Mouse (Mus musculus) granulocyte monocyte progenitor cell, adult 5-6 weeks (primary cell): ENCODE measurements at regions not wholly inside any gene's neighbourhood (a gene's known extent, or its start where the extent isn't known, plus 50 kb on each side); places are given as distances from the start of the nearest gene placed in this dataset.

Source experiments
- ATAC-seq: replicated peaks from 2 replicates; pipeline ENCODE4 v1.8.0; 2016; ENCODE audit warnings: mild to moderate bottlenecking, moderate TSS enrichment, inconsistent platforms; ENCODE audit not compliant: poor library complexity, severe bottlenecking

GRCm38 (mm10) chr12:54286911-54287819, 83.5 kb upstream of the Egln3 start:
- ATAC-seq, result no peak

- no peak; the same call in 1 of the 2 replicates for ATAC-seq
Observed at GRCm38 (mm10) chr12:54283646-54284045, 80.0 kb upstream of the Egln3 start.

GRCm38 (mm10) chr12:54283011-54283410, 79.4 kb upstream of the Egln3 start:
- no peak for ATAC-seq

- ATAC-seq, result no peak
Observed at GRCm38 (mm10) chr12:54282281-54282921, 78.7 kb upstream of the Egln3 start.

DNA sequence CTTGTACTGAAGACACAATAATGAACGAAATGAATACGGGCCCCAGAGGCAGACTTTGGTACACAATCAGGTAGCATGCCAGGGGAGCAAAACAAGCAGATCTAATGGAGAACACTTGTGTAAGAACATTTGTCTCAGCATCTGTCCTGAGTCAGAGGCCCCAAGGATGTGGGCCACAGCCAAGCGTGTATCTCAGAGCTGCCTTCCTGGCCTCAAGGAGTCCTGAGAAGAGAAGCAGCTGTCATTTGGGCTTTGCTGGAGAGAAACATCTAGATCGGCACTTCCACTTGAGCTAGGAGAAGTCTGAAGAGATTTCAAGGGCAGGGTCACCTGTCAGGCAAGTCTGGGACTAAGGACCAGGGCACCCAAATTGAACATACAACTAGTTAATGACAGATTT, 76.8 kb upstream of the Egln3 start:
- no peak for ATAC-seq

DNA sequence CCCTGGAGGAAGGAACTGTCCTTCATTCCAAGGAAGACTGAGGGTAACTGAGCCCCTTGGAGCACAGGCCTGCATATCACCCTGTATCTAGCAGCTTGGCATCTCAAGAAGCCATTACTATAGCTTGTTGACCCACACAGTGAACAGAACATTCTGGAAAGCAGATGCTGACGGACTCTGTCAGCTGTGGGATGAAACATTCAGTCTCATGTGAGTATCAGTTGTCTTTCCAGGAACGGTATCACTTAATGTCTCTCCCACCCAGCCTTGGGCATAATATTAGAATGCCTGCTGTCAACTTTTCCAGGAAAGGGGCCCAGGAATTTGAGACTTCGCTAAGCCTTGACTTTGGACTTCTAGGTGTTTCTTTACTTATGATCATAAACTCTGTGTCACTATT, 76.3 kb upstream of the Egln3 start:
- no peak for ATAC-seq

DNA sequence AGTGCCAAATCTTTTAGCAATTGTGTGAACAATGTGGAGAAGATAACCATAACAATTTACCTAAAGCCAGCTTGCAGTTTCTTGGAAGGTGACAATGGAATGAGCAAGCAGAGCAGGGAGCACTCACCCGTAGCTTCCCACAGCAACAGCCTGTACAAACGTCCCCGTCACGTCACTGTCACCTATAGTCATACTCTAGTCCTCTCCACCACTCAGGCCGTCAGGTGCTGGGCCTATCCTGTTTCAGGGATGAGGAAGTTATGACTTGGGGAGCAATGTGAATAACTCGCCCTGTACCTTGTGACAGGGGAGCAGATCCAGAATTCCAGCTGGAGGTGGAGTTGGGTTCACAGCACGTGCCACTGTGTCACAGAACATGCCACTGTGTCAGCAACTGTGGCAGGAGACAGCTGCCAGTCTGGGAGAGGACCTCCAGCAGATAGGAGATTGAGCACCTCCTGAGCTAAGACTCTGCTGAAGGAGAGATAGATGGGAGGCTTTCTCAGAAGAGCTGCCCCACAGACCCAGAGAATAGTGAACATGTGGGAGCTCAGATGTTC, 73.4 kb upstream of the Egln3 start:
- ATAC-seq, result no peak

DNA sequence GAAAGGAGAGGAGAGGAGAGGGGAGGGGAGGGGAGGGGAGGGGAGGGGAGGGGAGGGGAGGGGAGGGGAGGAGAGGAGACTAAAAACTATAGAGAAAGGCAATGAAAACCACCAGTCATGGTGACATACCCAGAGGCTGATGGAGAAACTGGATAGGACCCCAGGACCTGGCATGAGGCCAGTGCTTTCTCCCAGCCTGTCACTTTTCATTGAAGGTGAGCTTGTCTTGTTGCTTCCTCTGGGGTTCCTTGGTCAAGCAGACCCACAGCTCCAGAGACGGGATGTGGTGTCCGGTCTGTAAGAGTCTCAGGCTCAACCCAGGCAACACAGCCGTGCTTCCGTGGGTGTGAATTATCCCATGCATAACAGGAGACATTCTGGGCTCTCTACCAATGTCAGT, 69.8 kb upstream of the Egln3 start:
- ATAC-seq, result no peak

DNA sequence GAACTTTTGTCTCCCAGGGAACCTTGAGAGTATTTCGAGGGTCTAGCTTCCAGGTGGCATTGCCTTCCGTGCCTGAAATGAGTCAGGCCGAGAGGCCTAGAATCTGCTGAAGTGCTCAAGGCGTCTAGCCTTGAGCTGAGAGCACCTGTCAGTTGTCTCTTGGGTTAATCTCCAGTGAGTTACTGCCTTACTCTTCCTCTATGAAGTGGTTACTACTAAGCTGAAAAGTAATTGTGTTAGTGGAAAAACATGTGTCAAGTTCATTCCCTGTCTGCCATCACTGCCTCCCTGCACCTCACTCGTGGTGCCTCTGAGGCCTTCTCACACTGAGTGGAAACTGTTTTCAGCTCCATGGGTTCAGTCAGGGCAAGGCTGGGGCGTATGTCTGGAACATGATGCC, 69.0 kb upstream of the Egln3 start:
- ATAC-seq, result no peak

DNA sequence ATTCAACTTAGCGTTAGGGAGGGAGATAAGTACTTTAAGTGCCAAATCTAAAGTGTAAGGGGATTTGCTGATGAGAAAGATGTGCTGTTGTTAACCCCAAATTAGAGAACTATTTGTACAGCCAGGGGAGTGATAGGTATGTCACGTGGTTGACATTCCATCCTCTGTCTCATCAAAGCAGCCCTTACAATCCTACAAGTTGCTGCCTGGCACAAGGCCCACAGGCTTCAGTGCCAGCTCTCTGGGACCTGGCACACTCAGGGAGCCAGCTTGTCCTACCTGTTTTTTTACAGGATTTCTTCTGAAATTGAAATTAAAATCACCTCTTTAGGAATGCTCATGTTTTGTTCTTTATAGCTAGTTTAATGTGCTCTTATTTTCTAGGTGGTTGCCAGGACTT, 68.6 kb upstream of the Egln3 start:
- ATAC-seq, result no peak

GRCm38 (mm10) chr12:54265852-54266251, 62.2 kb upstream of the Egln3 start:
- no peak for ATAC-seq

DNA sequence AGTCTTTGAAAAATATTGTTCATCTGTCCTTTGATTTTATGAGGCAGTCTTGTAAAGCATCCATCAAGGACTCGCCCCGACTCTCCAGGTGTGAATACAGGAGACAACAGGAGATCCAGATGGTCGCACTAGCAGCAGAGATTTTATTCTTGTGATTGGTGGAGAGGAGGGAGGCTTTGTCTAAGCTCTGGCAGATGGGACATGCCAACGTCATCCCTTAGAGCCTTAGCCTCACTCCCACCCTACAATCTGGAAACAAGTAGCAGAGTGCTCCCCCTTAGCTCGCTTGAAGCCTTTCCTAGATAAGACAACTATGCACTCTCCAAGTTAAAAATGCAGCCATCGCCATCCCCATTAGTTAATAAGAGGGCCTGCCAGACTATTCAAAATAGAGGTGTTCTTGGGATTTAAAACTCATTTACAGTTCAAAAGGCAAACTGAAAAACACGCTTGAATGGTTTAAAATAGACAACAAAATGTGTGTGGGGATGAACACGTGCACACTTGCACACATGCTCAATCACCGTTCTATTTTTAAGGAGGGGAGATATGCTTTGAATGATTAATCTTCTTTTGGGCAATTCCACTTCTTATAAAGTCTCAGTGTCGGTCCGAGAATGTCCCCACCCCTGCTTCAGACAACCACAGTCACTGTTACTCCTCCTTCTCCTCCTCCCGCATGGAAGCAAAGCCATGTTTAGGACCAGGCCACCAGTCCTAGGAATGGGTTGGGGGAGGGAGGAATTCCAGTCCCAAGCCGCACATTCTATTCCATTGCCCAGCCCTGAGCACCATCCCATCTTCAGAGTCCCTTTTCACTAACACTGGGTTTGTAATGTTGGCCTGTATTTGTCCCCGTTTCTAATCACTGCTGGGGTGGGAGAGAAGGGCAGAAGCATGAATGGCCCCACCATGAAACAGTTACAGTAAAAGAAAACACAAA, 61.5 kb upstream of the Egln3 start:
- no peak for ATAC-seq

DNA sequence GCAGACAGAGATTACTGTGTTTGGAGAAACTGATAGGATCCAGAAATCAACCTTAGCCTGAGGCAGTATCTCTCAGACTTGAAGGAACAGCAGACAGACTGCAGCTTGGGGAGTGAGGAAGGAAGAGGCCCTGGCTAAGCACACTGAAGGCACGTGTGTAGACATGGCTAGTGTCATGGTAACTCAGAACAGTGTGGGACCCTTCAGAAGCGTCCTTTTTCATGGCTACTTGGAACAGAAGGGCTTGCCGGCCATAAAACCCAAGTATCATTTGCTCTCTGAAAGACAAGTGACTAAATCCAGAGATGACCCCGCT, 60.7 kb upstream of the Egln3 start:
- peak; percentile 43; the same call in 1 of the 2 replicates for ATAC-seq

DNA sequence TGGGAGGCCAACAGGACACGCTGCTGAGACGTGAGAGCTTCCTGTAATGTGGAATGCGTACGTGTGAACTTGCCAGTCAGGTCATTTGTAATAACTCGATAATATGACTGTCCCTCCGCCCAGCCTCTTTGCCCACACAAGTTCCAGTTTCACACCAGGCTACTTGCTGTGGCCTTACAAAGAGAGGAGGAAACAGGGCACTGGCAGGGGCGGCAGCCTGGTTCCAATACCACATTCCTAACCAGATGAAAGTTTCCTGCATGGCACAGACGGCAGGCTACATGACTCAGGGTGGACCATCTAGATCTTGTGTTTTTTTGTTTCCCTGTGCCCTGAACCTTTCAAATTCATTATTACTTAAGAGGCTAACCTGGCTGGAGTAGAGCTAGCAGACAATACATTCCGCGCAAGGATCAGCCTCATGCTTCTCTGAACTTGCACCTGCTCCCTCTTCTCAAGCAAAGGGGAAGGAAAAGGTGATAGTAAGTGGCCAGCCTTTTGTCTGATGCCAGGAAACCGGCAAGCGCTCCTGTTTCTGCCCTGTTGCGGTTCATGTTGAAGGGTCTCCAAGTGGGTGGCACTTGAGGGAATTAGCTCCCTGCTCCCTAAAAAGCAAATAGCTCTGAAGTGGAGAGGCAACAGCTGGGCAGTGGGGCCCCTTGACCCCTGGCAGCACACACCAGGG, 60.2 kb upstream of the Egln3 start:
- peak; percentile 58 for ATAC-seq

DNA sequence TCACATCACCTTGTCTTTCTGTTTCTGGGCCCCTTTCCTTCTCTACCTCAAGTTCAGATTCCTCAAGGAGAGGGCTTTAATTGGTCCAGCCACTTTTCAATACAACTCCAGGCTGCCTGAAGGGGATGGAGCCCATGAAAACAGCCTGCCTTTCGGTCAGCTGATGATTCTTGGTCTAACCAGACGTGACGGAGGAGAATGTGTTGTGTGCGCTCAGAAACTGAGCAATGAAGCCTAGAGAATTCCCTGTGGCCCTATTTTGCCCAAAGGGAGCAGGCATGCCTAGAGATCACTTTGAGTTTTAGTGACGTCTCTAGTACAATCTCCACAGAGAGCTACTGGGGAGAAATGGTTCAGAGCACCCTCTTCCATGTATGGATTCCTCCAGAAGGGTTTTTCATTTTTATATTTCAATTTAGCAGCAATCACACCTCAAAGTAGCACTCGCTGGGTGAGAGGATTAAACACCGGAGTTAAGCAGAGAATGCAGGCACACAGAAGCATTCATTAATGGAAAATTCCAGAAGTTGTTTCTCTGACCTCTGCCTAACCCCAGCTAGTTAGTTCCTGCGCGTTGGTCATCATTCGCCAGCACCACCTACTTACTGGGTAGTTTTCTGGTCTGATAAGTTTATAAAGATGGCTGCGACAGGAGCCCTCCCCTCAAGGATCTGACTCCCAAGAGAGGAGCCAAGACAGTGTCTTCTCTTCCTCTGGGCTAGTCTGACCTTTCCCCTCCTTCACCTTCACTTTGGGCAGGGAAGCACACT, 58.8 kb upstream of the Egln3 start:
- ATAC-seq, result no peak

DNA sequence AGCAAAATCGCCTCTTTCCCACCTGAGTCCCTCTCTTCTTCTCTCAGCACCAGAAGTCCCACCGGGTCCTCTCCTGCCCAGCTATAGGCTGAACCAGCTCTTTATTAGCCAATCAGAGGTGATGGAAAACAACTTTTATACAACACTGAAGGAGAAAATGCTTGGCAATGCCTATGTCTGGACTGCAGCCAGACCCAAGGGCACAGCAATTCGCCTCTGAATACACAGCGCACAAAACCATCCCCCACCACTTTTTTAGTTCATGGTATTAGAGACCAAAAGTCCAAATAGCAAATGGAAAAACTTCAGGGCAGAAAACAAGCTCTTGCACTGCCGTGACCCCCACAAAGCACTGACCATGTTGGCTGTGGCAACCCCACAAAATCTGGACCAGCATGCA, 57.8 kb upstream of the Egln3 start:
- ATAC-seq, result no peak

DNA sequence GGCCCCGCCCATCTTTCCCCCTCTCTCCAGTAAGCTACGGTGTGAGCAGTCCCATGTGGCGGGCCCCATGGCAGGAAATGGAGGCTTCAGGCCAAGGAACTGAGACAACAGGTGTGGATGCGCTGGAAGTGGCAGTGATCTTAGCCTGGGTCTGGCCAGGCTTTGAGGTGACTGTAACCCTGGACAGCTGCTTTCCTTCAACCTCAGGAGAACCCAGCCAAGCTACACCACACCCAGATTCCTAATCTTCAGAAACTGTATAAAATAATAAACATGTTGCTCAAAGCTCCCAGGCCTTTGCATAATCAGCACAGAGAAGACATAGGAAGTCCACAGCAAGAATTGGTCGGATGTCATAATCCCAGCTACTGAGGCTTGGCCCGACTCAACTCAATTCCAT, 56.8 kb upstream of the Egln3 start:
- ATAC-seq, result peak; percentile 43

DNA sequence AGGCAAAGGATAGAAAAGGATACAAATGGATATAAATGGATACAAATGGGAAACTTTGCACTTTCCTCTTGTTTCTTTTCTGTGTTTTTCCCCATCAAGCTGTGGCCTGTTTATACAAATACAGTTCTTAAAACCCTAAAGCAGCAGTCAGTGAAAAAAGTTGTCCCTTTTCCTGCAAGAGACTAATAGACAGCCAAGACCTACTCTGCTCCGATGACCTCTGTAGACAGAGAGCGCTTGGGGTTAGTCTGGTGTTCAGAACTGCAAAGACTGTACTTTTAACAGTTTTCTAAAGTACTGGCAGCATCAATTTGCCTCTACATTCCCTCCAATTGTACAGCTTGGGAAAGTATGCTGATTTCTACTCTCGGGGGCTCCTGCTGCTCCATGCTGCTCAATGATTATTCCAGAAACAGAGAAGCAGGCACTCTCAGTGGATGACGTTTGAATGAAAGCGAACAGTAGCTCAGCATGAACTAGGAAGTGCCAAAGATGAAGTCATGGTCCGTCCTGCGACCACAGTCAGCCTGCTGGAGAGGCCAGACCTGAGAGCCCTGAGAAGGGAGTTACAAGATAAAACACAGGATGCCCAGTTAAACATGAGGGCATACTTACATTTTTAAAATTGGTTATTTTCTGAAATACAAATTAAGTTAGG, 54.2 kb upstream of the Egln3 start:
- ATAC-seq, result no peak
